Mouse (Mus musculus) embryonic facial prominence, embryonic 14.5 days (tissue): ENCODE measurements at regions not wholly inside any gene's neighbourhood (a gene's known extent, or its start where the extent isn't known, plus 50 kb on each side); places are given as distances from the start of the nearest gene placed in this dataset.
"Not testable (repeated sequence)": the region's sequence is repeated elsewhere in the genome, so short reads cannot be mapped to it uniquely, and the experiment has no call there.

Source experiments
- ATAC-seq: fragments of 200-750 bp; cut with Nextera tagmentation; 2 replicates; pipeline ENCODE4 v1.8.0; 2017; ENCODE audit warnings: low read depth, moderate number of reproducible peaks, moderate TSS enrichment
- DNase-seq: peaks from one replicate; pipeline ENCODE4 v3.0.0-alpha.2; 2015; ENCODE audit warnings: low spot score
- H3K27ac ChIP-seq: fragments of 300-500 bp; sonication (generic); replicated peaks from 2 replicates; pipeline ENCODE4 v1.5.1; 2014; ENCODE audit warnings: low read depth, mild to moderate bottlenecking, low read length, moderate library complexity
- H3K27me3 ChIP-seq: fragments of 300-500 bp; sonication (generic); replicated peaks from 2 replicates; pipeline ENCODE4 v1.6.1; 2014; ENCODE audit warnings: low read length; ENCODE audit not compliant: control insufficient read depth, insufficient read depth
- H3K36me3 ChIP-seq: fragments of 300-500 bp; sonication (generic); 2 replicates; pipeline ENCODE4 v1.6.1; 2014; ENCODE audit warnings: low read length, mixed read lengths; ENCODE audit not compliant: control insufficient read depth, insufficient read depth
- H3K4me1 ChIP-seq: fragments of 300-500 bp; sonication (generic); 2 replicates; pipeline ENCODE4 v1.6.1; 2014; ENCODE audit warnings: antibody characterized with exemption, low read length; ENCODE audit not compliant: control insufficient read depth, insufficient read depth
- H3K4me2 ChIP-seq: fragments of 300-500 bp; sonication (generic); 2 replicates; pipeline ENCODE4 v1.6.1; 2014; ENCODE audit warnings: low read depth, mild to moderate bottlenecking, low read length, moderate library complexity, mixed read lengths
- H3K4me3 ChIP-seq: fragments of 300-500 bp; sonication (generic); 2 replicates; pipeline ENCODE4 v1.5.1; 2014; ENCODE audit warnings: low read depth, mild to moderate bottlenecking, low read length
- H3K9ac ChIP-seq: fragments of 300-500 bp; sonication (generic); 2 replicates; pipeline ENCODE4 v1.6.1; 2014; ENCODE audit warnings: low read depth, mild to moderate bottlenecking, low read length, moderate library complexity, mixed read lengths
- H3K9me3 ChIP-seq: fragments of 300-500 bp; sonication (generic); 2 replicates; pipeline ENCODE4 v1.6.1; 2016; ENCODE audit warnings: low read length; ENCODE audit not compliant: control insufficient read depth
- WGBS: fragments of 180-500 bp; shearing (Covaris S2); extraction: QIAGEN DNeasy Blood & Tissue Kit; methylation state at CpG from one replicate; pipeline ENCODE4 v1.1.7; 2014; 5-methylcytosine and 5-hydroxymethylcytosine counted together

DNA sequence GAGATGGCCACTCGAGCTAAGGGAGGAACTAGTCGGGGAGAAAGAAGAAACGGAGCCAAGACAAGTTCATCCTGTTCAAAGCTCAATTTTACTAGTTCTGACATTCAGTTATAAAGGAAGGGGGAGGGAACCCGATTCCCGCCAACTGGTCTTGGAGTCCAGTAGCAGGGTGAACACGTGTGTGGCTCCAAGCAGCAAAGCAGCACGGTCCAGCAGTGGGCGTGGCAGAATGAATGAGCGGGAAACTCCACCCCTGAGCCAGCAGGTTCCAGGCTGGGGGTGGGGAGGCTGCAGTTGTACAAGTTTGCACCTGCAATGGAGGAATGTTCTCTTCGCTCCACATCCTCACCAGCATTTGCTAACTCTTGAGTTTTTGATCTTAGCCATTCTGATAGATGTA lies 108.8 kb upstream of the Adgrf1 start:
- not testable (repeated sequence) for H3K9ac ChIP-seq, H3K36me3 ChIP-seq, H3K27ac ChIP-seq, H3K9me3 ChIP-seq, ATAC-seq, H3K4me3 ChIP-seq, H3K27me3 ChIP-seq, H3K4me2 ChIP-seq
- DNase-seq: peak; percentile 20
- 59% methylated on average over 8 of the region's 10 CpGs for WGBS
- H3K4me1 ChIP-seq: peaks cover 11% of the 10 kb centered on the region; the same call in 1 of the 2 replicates

DNA sequence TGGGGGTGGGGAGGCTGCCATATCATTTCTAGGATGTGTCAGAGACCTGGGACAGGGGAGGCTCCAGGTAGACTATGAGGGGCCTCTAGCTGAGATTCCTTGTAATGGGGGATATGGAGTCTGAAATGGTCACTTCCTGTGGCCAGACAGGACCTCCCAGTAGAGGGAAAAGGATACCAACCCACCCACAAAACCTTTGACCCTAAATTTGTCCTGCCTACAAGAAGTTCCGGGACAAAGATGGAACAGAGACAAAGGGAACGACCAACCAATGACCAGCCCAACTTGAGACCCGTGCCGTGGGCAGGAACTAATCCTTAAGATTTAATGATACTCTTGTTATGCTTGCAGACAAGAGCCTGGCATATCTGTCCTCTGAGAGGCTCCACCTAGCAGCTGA lies 107.0 kb upstream of the Adgrf1 start:
- no peak overlapping the region for H3K27ac ChIP-seq
- ATAC-seq (no peak), DNase-seq (no peak)
- no peaks in the 10 kb centered on the region for H3K36me3 ChIP-seq
- no peak overlapping the region for H3K4me2 ChIP-seq
- no peak overlapping the region for H3K4me3 ChIP-seq
- 83% methylated on average over 4 of the region's 4 CpGs for WGBS
- H3K9me3 ChIP-seq: no peaks in the 10 kb centered on the region
- no peak overlapping the region for H3K9ac ChIP-seq
- peaks cover 7% of the 10 kb centered on the region; the same call in 1 of the 2 replicates for H3K4me1 ChIP-seq
- H3K27me3 ChIP-seq: no peaks in the 10 kb centered on the region

DNA sequence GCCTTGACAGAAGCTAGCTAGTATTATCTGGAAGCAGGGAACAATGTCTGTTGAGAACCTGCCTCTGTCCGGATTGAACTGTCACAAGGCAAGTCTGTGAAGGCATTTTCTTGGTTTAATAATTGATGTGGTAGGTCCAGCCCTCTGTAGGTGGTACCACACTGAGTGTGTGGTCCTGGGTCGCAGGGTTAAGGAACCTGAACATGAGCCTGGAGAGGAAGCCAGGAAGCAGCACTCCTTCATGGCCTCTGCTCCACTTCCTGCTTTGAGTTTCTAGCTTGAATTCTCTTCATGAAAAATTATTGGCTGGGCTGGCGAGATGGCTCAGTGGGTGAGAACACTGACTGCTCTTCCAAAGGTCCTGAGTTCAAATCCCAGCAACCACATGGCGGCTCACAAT lies 104.0 kb upstream of the Adgrf1 start:
- H3K27ac ChIP-seq: no peak overlapping the region
- DNase-seq (no peak), ATAC-seq (no peak)
- H3K9me3 ChIP-seq: no peaks in the 10 kb centered on the region
- H3K4me2 ChIP-seq: no peak overlapping the region
- H3K4me1 ChIP-seq: no peaks in the 10 kb centered on the region
- H3K9ac ChIP-seq: no peak overlapping the region
- WGBS: 62% methylated on average over 4 of the region's 4 CpGs
- H3K4me3 ChIP-seq: no peak overlapping the region
- H3K27me3 ChIP-seq: no peaks in the 10 kb centered on the region
- no peaks in the 10 kb centered on the region for H3K36me3 ChIP-seq

DNA sequence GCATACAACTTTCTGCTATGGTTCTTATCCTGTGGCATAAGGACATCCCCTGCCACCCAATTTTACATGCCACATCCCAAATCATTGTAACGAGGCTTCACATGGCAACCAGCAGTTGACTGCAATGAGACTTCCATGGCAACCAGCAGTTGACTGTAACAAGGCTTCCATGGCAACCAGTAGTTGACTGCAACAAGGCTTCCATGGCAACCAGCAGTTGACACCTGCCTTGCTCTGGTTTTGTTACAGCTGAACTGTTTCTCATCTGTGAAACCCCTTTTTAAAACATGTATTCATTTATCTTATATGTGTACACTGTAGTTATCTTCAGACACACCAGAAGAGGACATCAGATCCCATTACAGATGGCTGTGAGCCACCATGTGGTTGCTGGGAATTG lies 100.7 kb upstream of the Adgrf1 start:
- Histone ChIP-seq H3K36me3 (no peaks in the 10 kb centered on the region), H3K9me3 (no peaks in the 10 kb centered on the region), H3K9ac (no peak overlapping the region), H3K27me3 (no peaks in the 10 kb centered on the region), H3K4me3 (no peak overlapping the region), H3K27ac (no peak overlapping the region), H3K4me1 (peaks cover 3% of the 10 kb centered on the region; the same call in 1 of the 2 replicates), H3K4me2 (no peak overlapping the region)
- DNase-seq: no peak
- no peak for ATAC-seq
- 72% methylated on average over 1 of the region's 1 CpGs for whole genome bisulfite sequencing

DNA sequence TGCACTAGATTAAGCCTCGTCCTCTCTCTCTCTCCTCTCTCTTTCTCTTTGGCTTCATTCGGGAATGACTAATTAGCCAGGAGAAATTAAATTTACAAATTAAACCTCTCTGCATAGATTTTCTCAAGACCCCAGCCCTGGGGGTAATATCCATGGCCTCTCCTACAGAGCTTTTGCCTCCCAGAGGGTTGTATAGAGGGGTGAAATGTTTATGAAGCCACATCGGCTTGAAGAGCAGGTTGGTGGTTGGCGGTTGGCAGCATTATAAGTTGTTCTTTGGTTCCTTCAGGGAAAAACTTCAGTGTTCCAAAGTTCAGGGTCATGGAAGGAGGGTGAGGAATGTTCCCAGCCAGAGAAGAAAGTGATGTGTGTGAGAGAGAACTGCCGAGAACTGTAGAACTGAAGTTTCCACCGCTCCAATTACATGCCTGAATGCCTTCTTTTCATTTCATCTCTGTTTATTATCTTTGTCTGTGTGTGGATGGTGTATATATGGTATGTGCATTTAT lies 97.4 kb upstream of the Adgrf1 start:
- no peak overlapping the region for H3K9ac ChIP-seq
- no peaks in the 10 kb centered on the region for H3K27me3 ChIP-seq
- WGBS: 46% methylated on average over 6 of the region's 6 CpGs
- peaks cover 3% of the 10 kb centered on the region; the same call in 1 of the 2 replicates for H3K4me1 ChIP-seq
- no peak overlapping the region for H3K4me2 ChIP-seq
- H3K9me3 ChIP-seq: no peaks in the 10 kb centered on the region
- ATAC-seq (no peak), DNase-seq (peak; percentile 53)
- H3K4me3 ChIP-seq: no peak overlapping the region
- no peaks in the 10 kb centered on the region for H3K36me3 ChIP-seq
- no peak overlapping the region for H3K27ac ChIP-seq

DNA sequence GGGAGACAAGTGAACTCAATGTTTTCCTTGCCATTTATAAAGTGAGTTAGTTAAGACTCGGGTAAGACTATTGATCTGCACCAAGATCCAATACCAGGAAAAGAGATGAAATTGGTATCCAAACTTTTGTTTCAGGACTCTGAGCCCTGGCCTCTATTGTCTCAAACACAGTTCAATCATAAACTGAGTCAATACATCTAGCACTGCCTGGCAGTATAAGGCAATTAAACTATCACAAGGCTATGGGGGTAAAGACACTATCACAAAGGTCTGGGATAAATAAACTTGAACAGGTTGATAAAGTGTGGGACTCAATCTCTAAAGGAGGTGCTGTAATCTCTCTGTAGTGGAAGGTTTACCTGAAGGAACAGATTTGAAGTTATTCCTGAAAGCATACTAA lies 95.3 kb upstream of the Adgrf1 start:
- Histone ChIP-seq H3K27me3 (no peaks in the 10 kb centered on the region), H3K4me1 (peaks cover 3% of the 10 kb centered on the region; the same call in 1 of the 2 replicates), H3K4me3 (no peak overlapping the region), H3K4me2 (no peak overlapping the region), H3K36me3 (no peaks in the 10 kb centered on the region), H3K27ac (no peak overlapping the region), H3K9ac (no peak overlapping the region), H3K9me3 (no peaks in the 10 kb centered on the region)
- WGBS: 86% methylated on average over 1 of the region's 1 CpGs
- no peak for ATAC-seq
- no peak for DNase-seq

DNA sequence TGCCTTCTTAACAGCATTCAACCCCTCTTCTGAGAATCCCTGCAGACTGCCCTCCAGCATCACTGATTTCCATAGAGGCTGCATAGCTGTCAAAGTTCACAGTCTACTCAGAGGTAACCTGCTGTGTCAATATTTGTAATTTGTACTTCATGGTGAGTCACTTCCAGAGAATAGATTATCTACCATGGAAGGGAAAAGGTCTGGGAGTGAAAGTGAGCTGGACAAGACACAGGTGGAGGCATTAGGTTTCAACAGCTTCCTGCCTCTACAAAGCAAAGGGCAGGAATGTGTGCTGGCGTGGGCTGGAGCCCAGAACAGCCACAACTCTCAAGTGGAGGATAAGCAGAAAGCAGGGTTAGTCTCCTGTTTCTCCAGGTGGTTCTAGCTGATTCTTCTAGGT lies 92.9 kb upstream of the Adgrf1 start:
- Histone ChIP-seq H3K36me3 (no peaks in the 10 kb centered on the region), H3K4me3 (no peak overlapping the region), H3K4me2 (no peak overlapping the region), H3K27me3 (no peaks in the 10 kb centered on the region), H3K9me3 (no peaks in the 10 kb centered on the region), H3K27ac (no peak overlapping the region), H3K9ac (no peak overlapping the region), H3K4me1 (peaks cover 3% of the 10 kb centered on the region; the same call in 1 of the 2 replicates)
- ATAC-seq (no peak), DNase-seq (no peak)
- 25% methylated on average over 1 of the region's 1 CpGs for WGBS

DNA sequence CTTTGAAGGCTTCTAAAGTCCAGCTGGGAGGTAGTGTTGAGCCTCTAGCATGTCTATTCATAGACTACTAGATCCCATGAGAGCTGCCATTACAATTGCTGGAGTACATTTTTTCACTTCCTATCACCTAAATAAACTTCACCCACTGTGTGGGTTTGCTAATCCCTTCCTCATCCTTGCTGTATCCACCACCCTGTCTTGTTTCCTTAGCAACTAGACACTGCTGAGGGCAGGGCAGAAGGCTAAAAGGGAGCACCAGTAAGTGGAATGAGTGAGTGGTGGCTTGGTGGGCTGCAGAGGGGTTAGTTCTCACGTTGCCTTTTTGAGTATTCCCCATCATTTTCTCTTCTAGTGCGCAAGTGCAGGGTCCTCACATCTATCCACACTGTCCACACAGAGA lies 80.1 kb upstream of the Adgrf1 start:
- H3K27me3 ChIP-seq: no peaks in the 10 kb centered on the region
- H3K4me3 ChIP-seq: no peak overlapping the region
- no peak overlapping the region for H3K27ac ChIP-seq
- H3K9ac ChIP-seq: no peak overlapping the region
- no peak for DNase-seq
- H3K36me3 ChIP-seq: no peaks in the 10 kb centered on the region
- ATAC-seq: no peak
- no peaks in the 10 kb centered on the region for H3K4me1 ChIP-seq
- no peaks in the 10 kb centered on the region for H3K9me3 ChIP-seq
- 78% methylated on average over 2 of the region's 2 CpGs for WGBS
- no peak overlapping the region for H3K4me2 ChIP-seq

DNA sequence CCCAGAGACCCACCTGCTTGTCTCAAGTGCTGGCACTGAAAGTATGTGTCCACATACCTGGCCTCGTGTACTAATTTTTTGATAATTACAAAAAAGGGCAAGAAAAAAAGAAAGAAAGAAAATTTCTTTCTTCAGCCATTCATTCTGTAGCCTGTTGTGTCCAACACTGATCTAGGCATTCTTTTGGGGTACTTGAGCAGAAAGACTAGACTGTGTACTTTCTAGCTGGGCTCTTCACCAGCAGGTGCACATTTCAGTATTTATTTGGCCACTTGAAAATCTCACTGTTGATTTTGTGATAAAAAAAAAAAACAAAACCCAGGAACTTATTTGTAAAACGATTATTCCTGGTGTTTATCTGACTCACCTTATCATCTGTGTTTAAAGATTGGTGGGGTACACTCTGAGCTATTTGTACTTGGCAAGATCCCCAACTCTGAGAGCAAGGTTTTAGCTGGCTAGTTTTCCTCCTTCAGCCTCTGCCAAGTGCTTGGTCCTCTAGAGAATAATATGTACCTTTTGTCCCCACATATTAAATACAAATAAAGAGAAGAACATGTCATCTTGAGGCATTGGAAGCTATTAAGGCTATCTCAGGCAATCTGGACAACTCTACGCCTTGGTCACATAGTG lies 79.2 kb upstream of the Adgrf1 start:
- ATAC-seq (no peak), DNase-seq (no peak)
- H3K4me3 ChIP-seq: no peak overlapping the region
- WGBS: 72% methylated on average over 3 of the region's 3 CpGs
- H3K4me2 ChIP-seq: no peak overlapping the region
- no peak overlapping the region for H3K9ac ChIP-seq
- H3K27me3 ChIP-seq: no peaks in the 10 kb centered on the region
- H3K27ac ChIP-seq: no peak overlapping the region
- no peaks in the 10 kb centered on the region for H3K36me3 ChIP-seq
- no peaks in the 10 kb centered on the region for H3K9me3 ChIP-seq
- H3K4me1 ChIP-seq: no peaks in the 10 kb centered on the region
